Mouse (Mus musculus) mesoderm, embryonic 11.5 days (tissue): ENCODE data around the gene Rassf6.

Experiments used
- DNase-seq: peaks from one replicate; pipeline ENCODE4 v3.0.0-alpha.2; 2012; ENCODE audit warnings: low read depth, low spot score

Gene Rassf6

DNA sequence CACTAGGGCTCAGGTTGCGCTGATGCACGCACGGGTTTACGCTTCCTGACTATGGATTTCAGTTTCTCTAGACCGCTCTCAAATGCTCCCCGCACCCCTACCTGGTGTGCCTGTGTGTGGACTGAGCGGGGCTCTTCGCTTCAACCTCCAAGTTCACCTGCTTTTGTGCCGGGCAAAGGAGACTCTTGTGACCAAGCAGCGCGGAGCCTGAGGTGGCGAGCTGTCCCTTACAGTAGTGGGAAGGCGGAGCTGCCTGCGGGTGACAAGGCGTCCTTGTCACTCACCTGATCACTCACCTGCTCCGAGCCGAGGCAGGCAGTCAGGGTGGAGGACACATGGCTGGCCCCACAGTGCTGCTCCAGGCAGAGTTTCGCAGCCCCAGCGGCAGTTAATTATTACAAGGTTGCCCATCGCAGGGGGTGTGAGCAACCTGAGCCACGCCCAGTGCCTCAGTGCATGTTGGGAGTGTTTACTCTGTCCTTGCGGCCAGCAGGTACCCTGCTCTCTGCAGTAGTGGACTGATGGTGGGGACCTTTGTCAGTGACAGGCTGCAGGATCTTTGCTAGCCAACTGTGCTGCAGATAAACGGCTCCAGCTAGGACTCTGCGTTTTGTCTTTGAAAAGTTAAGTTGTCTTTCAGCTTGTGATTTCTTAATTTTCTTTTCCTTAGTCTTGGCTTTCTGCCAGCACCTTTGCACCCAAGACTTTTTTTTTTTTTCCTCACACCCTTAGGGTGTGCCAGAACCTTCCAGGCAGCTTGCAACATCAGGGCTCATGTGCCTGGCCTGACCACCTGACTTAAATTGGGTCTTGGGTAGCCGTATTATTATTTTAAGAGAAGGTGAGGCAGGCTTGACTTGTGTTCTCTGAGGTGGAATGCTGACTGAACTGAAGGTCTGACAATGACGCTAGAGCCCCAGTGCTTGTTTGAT lies at the start of gene Rassf6:
Gene Rassf6 (minus strand): TSS at position 372 of the 932 bp plus-strand sequence.
- DNase-seq: no peak

DNA sequence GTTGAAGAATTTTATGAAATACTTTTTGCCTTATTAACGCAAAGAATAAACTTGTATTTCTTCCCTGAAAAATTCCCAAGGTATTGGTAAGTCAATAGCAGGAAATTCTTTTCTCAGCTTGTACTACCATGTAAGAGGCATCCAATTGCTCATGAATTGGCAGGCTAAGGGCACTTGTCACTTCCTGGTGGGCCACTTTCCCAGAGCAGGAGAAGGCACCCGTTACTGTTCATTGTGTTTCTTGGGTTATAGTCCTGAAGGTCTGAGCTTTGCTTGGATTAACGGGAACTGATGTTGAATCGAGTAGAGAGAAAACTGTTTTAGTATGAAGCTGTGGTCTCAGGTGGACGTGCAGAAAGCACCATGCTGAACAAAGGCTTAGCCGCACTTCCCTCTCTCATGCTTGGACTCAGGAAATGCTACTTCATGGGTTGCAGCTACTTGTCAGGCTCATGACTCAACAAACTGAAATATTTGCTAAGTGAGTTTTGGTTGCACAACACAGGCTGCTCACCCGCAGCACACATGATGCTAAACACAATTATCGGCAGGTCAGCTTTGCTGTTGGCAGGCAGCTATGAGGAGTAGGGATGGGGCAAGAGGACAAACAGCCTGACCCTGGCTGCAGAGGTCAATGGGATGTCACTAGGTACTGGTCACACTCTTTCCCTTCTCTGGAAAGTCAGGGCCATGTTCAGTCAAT lies 49.1 kb upstream of the Rassf6 start:
- DNase-seq: no peak

DNA sequence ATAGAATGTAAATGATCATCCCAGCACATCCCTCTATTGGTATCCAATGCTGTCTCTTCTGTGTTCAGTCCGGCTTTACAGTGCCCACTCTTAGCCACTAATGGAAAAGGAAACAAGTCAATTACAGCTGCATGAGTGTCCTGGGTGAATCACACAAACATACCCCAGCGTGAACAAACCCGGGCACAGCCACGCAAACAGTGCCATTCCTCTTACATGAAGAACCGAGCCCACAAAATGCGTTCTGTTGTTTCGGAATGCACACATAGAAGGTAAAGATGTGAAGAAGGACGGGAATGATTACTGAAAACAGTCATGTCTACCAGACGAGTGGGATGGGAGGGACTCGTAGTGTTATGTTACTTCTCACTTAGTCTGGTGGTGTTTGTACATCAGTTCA lies 47.5 kb upstream of the Rassf6 start:
- DNase-seq: no peak

DNA sequence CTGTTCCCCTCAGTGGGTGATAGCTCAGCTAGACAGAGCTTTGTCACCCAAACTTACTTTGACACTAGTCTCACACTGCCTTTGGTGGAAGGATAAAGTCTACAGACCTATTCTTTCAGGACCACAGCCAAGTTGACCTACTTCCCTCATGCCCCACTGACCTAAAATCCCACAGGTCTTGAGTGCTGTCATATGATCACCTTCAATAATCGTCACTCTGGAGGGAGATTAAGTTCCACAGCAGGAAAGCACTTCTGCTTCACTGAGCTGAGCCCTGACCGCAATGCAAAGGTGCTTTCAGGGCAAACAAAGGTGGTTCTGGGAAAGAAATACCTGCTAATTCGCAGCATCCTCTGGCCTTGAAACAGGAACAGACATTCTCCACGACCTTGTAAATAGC lies 44.5 kb upstream of the Rassf6 start:
- DNase-seq: no peak

DNA sequence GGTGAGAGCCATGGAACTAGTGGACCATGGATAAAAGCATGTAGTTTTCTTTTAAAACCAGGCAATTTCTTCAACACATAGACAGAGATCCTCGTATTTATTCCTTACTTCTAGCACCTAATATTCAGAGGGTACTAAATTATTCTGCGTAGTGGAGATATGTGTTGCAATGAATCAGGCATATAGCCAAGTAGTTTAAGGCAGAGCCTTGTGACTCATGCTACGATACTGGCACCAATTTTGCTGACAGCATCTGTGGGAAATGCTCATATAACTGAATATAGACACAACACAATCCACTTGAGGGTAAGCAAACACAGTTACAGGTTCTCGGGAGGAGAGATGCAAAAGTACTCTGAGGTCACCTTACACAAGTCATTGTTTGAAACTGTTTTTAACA lies 41.4 kb upstream of the Rassf6 start:
- no peak for DNase-seq

DNA sequence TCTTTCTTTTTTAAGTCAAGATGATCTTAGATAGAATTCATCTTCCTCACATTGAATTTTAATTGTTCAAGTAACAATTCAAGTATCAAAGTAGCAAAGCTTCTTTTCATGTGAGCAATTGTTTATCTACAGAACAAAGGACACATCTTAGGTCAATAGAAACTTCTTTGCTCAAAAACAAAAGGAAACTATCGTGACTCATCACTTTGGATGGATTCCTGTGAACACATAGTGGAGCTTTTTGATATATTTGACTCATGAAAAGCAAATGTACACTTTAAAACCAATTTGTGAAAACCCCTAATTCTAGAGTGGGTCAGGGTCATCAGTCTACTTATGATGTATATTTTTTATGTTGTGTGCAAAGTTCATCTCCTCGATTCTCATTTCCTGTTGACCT lies 37.1 kb upstream of the Rassf6 start:
- DNase-seq: no peak

DNA sequence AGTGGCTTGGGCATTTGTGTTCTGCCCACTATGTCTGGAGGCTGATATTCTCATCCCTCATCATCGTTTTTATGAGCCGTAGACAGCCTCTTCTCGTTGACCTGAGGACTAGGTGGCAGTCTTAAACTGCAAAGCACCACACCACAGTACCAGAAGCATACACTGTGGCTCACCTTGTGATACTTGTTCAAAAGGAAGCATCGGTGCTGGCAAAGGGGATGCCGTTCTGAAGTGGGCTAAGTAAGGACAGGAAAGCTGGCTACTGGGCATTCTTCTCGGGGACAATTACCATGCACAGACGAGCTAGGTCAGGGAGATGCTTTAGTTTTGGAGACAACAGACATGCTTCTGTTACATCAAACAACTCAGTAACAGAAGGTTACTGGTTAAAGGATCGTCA lies 21.4 kb upstream of the Rassf6 start:
- DNase-seq: no peak

DNA sequence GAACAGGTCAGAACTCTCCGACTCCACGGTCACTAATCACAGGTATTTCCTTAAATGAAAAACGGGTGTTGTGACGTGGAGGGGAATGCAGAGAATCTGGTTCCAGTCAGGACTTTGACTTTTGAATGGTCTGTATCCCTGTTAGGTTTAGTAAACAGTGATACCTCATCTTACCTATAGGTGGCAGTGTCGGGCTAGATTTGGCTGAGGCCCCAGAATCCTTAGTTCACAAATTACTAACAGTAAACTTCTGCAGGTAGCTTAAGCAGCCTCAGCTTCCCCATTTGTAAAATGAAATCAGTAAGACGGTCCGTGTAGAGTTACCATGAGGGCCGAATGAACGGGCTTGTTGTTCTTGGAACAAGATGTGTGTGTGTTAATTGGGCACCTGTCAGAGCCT lies 21.0 kb upstream of the Rassf6 start:
- DNase-seq: peak; percentile 73

DNA sequence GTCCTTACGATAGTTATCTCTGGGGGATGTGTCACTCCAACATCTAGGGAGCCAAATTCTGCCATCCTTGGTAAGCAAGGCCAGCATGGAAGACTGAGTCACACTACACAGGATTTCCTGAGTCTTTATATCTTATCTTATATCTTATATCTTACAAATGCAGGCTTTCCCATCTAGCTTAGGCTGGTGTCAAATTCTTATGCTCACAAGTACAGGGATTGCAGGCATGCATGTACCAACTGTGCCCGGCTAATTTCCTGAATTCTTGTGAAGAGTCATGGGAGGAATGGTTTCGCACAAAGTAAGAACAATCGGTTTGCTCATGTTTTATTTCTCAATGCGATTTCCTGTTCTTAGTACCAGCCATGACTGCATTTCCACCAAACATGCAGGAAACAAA lies 20.0 kb upstream of the Rassf6 start:
- no peak for DNase-seq

DNA sequence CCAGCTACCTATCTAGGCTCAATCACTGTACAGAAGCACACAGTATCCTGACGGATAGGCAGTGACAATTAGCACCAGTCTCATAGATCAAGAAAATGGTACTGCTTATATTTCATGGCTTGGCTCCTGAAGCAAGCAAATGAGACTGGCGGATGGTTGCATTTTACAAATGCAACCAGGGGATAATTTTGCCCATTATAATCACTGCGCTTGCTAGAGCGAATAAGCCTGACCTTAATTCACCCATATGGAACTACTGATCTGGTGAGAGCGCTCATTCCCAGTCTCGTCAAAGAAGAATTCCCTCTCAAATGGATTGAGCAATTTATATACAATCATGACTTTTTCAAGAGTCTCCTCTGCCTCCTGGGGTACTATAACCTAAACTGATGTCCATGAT lies 16.2 kb upstream of the Rassf6 start:
- no peak for DNase-seq

DNA sequence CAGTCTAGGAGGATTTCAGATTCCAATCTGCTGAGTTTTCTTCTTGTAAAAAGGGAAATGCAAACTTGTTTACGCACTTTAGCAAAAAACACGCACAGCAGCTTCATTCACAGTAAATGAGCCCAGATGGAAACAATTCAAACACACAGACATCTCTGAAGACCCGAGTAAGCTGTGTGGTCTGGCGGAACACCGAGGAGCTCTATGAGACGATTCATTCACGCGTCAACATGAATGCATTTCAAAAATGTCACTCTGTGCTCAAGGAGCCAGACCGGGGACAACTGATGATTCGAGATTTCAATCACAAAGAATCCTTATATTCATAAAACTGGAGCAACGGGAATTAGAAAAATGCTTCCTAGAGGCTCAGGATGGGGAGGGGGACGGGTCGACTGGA lies 15.4 kb upstream of the Rassf6 start:
- no peak for DNase-seq

DNA sequence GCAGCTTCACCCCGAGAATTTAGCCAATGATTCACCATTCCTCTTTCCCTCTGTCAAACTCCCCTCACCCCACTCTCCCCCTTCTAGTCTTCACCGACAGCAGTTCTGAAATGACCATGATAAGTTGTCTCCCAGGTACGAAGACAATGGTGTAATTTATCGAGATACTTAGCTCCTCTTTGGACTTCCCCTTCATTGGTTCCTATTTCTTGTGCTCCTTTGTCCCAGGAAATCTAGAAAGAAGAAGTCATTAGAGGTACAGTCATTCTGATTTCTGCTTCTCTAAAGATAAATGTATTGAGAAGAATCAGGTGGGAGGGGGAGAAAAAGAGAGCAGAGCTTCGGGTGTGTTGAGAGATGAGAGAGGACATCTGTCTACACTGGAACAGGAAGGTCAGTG lies 14.3 kb upstream of the Rassf6 start:
- DNase-seq: no peak

DNA sequence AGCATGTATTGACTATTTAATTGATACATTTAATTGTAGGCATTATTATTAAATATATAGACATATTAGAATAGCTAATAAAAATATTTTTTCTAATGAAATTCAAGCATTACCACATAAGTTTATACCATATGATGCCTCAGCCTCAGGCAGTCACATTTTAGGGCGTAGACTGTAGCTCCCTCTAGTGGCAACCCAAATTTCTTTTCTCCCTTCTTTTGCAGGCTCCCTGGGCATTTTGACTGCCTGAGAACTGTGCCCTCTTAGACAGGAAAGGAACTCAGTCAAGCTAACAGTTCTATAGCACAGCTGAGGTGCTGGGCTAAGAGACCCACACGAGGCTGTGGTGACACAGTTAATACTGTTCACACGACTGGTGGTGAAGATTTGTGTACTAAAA lies 12.3 kb upstream of the Rassf6 start:
- peak; percentile 63 for DNase-seq

DNA sequence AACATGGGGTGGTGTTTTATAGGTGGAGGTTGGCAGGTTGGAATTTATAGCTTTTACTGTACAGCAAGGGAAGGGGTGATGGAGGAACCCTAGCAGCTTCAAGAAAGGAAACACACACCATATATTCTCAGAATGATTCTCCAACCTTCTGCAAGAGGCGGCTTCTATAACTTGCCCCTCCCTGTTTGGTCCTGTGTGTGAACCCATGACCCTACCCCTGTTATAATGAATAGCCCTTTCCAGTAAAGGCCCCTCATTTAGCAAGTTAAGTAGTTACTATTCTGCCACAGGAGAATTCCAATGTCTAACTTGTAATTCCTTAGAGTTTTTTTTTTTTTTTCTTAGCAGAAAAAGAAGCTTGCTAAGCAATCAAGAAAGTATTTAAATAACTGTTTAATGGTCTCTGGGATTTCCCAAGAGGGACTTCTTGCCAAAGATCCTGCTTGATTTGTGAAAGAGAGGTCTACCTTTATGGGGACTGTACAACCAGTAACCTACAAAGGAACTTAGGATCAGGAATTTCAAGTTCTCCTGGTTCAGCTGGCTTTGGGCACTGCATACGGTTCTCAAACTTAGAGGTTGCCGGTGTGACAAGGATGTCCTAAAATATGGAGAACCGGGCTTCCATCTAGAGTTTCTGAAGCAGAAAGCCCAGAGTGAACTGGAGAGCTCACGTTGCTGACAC lies 10.2 kb upstream of the Rassf6 start:
- DNase-seq: no peak

DNA sequence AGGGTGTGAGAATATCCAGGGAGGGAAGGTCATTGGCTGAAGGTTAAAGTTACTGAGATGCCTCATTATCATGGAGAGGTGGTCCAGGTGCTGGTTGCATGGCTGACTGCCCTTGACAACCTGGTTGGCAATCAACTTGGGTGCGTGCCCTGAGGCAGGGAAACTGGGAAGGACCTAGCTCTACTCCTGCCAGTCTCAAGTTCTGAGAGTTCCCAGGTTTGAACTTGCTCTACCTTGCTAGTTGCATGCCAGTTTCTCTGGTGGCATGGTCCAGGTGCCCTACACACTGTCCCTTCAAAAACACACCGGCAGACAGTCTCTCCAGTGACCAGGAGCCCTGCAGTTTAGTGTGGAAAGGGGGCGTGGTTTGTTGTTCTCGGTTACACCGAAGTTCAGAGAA lies 7.0 kb upstream of the Rassf6 start:
- DNase-seq: no peak

DNA sequence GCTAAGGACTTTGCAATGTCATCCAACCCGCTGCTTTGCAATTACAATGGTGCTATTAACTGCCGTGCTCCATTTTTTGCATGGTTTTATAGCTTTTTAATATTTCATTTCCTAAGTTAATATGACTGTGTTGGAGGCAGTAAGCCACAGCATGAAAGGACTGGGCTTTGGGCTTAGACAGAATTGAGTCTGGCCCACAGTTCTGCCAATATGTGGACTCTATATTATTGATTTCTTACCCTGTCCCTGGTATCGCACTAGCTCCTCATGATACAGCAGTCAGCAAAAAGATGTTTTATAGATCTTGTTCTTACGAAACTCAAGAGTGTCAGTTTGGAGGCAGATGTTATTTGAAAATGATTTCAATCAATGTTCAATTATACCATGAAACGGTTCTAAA lies 5.9 kb upstream of the Rassf6 start:
- no peak for DNase-seq

DNA sequence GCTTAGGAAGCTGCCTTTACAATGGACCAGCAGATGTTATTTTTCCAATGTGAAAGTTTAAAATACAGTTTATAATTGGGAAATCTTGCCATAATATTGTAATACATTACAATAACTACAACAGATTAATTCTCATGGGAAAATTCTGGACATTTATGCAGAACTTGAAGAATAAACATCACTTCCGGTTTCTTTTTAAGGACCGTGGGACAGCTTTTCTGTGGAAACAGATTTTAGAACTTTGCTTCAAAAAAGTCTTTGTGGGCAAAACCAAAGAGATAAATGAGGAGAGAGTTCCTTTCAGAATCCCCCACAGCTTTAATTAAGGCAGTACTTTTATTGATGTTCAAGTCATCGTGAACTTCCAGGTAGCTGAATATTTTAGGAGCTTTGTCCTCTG lies 5.1 kb upstream of the Rassf6 start:
- DNase-seq: no peak

DNA sequence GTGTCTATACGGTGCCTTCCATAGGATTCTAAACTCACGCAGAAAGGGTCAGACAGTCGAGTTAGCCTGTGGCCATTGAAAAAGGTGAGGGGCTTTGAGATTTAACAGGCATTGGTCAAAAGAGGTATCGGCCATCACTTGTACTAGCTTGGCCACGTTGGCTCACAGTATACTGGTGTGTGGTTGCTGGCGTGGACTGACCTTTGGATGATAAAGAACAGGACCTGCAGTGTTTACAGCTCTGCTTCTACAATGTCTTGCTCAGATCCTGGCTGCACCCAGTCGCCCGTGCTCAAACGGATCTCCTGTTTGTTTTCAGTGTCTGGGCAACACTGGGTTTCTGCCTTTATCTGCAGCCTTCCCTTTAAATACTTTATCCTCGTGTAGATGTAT lies 757 bp upstream of the Rassf6 start:
- DNase-seq: no peak

DNA sequence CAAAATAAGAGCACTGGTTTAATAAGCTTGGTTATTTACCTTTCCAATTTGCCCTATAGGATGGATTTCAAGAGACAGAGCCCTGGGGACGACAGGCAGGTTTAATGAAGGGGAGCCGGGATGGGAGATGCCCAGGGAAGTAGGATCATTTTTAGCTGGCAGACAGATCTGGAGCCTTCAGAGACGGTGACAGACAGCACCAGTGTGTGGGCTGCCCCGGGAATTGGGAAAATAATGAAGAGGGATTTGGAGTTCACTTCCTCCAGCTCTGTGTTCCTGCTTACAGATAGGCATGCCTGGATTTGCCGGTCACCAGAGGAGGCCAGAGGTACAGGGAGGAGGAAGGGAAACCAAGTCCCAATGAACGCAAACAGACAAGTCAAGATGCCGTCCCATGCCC lies 5.6 kb downstream of the Rassf6 start:
- DNase-seq: no peak

DNA sequence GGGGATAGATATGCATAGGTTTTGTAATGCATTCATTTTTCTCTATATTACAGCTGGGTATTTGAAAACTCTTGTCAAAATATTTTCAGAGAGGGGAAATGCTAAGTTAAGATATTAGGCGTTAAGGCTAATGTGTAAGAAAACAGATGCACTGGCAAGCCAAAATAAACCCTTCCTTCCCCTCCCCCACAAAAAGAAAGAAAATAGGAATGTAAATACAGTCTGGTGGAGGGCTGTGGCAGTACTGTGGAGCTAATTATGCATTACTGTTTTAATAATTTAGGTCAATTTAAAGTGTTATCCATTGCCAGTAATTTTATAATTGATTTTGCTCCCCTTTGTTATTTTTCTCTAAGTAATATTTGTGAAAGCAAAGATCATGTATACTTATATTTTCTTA lies 11.9 kb downstream of the Rassf6 start:
- no peak for DNase-seq

DNA sequence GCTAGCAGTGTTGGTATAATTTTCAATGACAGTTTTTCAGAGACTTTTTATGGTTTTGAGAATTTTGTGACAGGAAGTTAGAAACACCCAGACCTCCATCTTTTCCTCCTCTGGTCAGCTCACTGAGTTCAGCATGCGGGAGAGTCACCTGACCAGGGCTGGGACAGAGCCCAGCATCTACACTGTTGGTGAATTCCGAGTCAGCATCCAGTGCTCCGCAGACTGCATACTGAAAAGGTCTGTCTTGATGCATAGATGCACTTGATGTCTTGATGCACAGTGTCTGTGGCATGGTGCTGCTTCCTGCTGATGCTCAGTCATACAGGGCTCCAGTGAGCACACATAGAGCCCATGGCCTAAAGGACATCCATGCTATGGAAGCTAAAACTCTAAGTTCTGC lies 12.4 kb downstream of the Rassf6 start:
- no peak for DNase-seq

DNA sequence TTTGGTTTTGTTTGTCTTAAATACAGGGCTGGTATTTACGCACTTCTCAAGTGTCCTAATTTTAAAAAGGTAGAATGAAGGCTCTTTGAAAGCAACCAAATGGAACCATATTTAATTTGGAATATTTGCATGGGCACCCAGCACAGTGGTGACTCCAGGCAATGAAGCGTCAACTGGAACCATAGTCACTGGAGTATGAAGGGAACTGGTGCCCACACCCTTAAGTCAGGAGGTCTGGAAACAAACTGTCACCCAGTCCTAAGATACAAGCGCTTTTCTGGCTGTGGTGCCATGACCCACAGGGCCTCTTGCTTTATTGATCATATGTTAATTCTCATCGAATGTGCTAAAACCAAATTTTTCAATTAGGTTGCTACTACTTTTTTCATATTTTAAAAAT lies 13.0 kb downstream of the Rassf6 start:
- DNase-seq: no peak
